Mouse (Mus musculus) pancreas, adult 10 weeks (tissue): ENCODE data around the gene Gm11397. TPM values are rescaled to one million over a fixed set of nuclear protein-coding genes. Genes with fewer than 3 reads are reported as not detected.

Experiments used
- polyA plus RNA-seq: library from polyadenylated mRNA; stranded (reverse); fragments of 350-450 nt; fragmentation: Illumina TruSeq; extraction: RNeasy Lipid Tissue Mini Kit (QIAGEN cat#74804); gene quantifications from one replicate; pipeline ENCODE4 v1.2.3, GENCODE M21; 2015; ENCODE audit warnings: low read depth, low replicate concordance; ENCODE audit not compliant: insufficient read depth

The Gm11397 gene
- not detected for polyA plus RNA-seq

DNA sequence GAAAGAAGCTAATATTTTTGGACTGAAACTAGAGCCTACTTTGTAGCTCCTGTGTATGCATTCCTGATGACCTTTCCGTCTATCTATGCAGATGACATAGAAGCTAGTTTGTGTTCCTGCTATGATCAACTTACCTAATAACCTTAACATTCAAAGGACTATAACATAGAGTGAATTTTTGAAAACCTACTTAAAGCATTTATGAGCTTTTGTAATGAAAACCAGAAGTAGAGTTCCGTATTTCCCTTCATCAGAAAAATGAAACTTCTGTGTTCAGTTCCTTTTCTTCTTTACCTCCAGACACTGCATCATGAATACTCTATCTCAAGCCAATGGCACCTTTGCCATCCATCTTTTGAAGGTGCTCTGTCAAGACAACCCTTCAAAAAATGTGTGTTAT lies at the start of gene Gm11397:
Gm11397 (plus strand) TSS at position 301 of the 400 bp plus-strand sequence.

Other genes starting within 250 kb of the Gm11397 start
- not detected for gene Serpinb9c, start 236.0 kb upstream of the Gm11397 start, polyA plus RNA-seq
- gene Serpinb9d, start 202.8 kb upstream of the Gm11397 start, polyA plus RNA-seq: not detected
- not detected for gene Serpinb9e, start 146.1 kb upstream of the Gm11397 start, polyA plus RNA-seq
- gene Serpinb9f, start 71.7 kb upstream of the Gm11397 start, polyA plus RNA-seq: not detected
- not detected for gene Serpinb9g, start 89.0 kb downstream of the Gm11397 start, polyA plus RNA-seq